Mouse (Mus musculus) spleen, adult 2 months (tissue): Measurements from ENCODE around the gene Omg.

Experiments
- CTCF ChIP-seq: fragments of 200-500 bp; IDR thresholded peaks from 2 replicates; pipeline ENCODE4 v1.5.1; 2011; ENCODE audit warnings: mild to moderate bottlenecking, inconsistent platforms; ENCODE audit not compliant: insufficient read depth, insufficient read length, insufficient replicate concordance; ENCODE audit errors: extremely low read depth
- POLR2A ChIP-seq: fragments of 200-500 bp; IDR thresholded peaks from 2 replicates; pipeline ENCODE4 v1.6.1; 2011; ENCODE audit warnings: low read depth, low read length, inconsistent platforms

DNA sequence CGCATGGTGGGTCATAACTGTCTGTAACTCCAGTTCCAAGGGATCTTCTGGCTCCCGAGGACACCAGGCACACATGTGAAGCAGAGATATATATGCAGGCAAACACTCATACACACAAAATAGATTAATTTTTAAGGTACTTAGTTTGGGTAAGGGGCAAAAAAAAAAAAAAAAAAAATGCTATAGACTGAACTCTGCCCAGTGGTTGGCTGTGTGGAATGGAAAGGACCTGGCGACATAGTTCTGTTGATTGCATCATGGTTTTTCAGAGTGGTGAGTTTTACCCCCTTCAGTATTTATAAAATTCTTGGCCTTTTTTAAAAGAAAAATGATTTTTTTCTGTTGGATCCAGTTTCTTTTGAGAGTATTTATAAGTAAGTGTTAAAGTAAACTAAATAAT lies 32.4 kb upstream of the Omg start:
- TF ChIP-seq POLR2A: no peak
- TF ChIP-seq CTCF: no peak
